ENCODE assay signal across 8 mouse cellular contexts in the genomic region with DNA sequence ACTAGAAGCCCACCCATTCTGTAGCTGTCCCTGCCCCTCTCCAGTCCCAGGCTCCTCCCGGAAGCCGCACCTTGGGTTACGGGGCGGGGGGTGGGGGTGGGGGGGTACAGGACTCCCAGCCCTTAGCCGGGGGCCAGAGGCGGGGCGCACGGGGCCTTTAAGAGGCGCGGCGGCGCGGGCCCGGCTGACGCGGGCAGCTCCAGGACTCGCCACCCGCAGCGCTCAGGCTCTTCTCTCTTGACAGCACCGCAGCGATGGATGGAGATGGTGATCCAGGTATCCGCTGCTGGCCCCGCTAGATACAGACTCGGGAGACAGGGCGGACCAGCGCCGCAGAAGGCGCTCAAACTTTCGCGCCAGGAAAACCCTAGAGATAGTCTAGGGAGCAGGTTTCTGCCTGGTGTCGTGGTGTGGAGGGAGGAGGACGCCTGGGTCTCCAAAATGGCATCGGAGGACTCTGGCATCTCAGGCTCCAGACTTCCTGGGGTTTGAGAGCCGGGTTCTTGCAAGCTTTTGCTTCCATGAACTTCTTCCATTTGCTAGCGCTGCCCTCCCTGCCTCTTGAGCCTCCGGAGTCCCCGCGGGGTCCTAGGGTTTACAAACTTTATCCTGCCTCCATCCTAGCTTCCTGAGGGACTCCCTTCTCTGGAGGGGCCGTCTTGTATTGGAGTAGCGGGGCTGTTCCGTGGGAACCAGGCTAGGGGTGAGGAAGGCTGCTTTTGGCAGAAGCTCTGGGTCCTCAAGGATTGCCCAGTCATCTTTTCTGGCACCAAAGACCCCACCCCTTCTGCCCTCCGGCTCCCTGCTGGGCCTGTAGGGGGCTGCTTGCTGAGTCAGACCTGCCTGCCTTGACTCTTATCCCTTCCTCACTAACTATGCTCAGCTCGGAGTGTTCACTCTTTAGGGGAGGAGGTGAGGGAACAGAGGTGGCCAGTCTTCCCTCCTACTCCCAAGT. TPM values are rescaled to one million over a fixed set of nuclear protein-coding genes. Genes with fewer than 3 reads are reported as not detected.
DNase-seq lines count a peak whose midpoint lies in the region; ATAC-seq and TF ChIP-seq lines count a peak whose summit lies in the region.

A gene (minus strand): TSS at position 47 of the 955 bp plus-strand sequence.
A gene (plus strand): TSS at position 186 of the 955 bp plus-strand sequence.

- peaks cover 20% of the 10 kb centered on the region for H3K4me1 ChIP-seq in testis, adult 2 months (ENCODE audit: control insufficient read depth, insufficient read depth, low read length)
- peaks cover 17% of the 10 kb centered on the region for H3K4me1 ChIP-seq in forebrain, embryonic 14.5 days (ENCODE audit: control insufficient read depth, insufficient read depth, low read length)
- H3K4me1 ChIP-seq in midbrain, embryonic 12.5 days, result peaks cover 39% of the 10 kb centered on the region

- no peaks in the 10 kb centered on the region for H3K27me3 ChIP-seq in testis, adult 2 months (ENCODE audit: control insufficient read depth, insufficient read depth, low read length)
- peaks cover 42% of the 10 kb centered on the region for H3K27me3 ChIP-seq in forebrain, embryonic 14.5 days (replicated peaks; ENCODE audit: control insufficient read depth, insufficient read depth, low read length)
- peaks cover 55% of the 10 kb centered on the region for H3K27me3 ChIP-seq in midbrain, embryonic 12.5 days

- peak; percentile 74 for ATAC-seq in forebrain, embryonic 14.5 days
- ATAC-seq in midbrain, embryonic 12.5 days (ENCODE audit: low FRiP score, low read depth), result peak; percentile 16; the same call in 1 of the 2 replicates
- ATAC-seq in megakaryocyte progenitor cell, adult 5-6 weeks (replicated peaks; ENCODE audit: poor library complexity), result no peak

- TF ChIP-seq POLR2A in testis, adult 2 months (IDR thresholded peaks at IDR 0.05; ENCODE audit: control insufficient read depth, low read depth, low read length), result no peak

- H3K4me2 ChIP-seq in forebrain, embryonic 14.5 days (ENCODE audit: low read length), result peak within 1 kb of the TSS; percentile 84
- H3K4me2 ChIP-seq in midbrain, embryonic 12.5 days (replicated peaks), result peak within 1 kb of the TSS; percentile 92

- H3K9ac ChIP-seq in forebrain, embryonic 14.5 days (ENCODE audit: low read length), result peak within 1 kb of the TSS; percentile 91
- peak within 1 kb of the TSS; percentile 87 for H3K9ac ChIP-seq in midbrain, embryonic 12.5 days (replicated peaks)

- under 1% methylated on average over 43 of the region's 43 CpGs for WGBS in forebrain, embryonic 14.5 days
- WGBS in midbrain, embryonic 12.5 days, result under 1% methylated on average over 43 of the region's 43 CpGs

- H3K9me3 ChIP-seq in forebrain, embryonic 14.5 days (replicated peaks; ENCODE audit: control insufficient read depth, low read length), result no peaks in the 10 kb centered on the region
- no peaks in the 10 kb centered on the region for H3K9me3 ChIP-seq in midbrain, embryonic 12.5 days

- no peak for TF ChIP-seq CTCF in testis, adult 2 months (IDR thresholded peaks at IDR 0.05; ENCODE audit: control insufficient read depth, insufficient read depth, insufficient replicate concordance, low read depth, low read length)

- H3K4me3 ChIP-seq in testis, adult 2 months (ENCODE audit: control insufficient read depth, low read depth, low read length), result peak within 1 kb of the TSS; percentile 93
- H3K4me3 ChIP-seq in forebrain, embryonic 14.5 days (ENCODE audit: low read depth, low read length), result peak within 1 kb of the TSS; percentile 71
- peak within 1 kb of the TSS; percentile 74 for H3K4me3 ChIP-seq in midbrain, embryonic 12.5 days

- DNase-seq in embryo, embryonic 11 days, result peak; percentile 76
- no peak for DNase-seq in embryo, embryonic 10 days (ENCODE audit: low spot score)
- DNase-seq in testis, postnatal 14 days (ENCODE audit: low spot score), result no peak
- DNase-seq in forebrain, embryonic 14.5 days (ENCODE audit: low spot score), result no peak
- peak in 1 of 2 experiments; percentile 40 for DNase-seq in layer of hippocampus, postnatal 14 days (ENCODE audit: low spot score in 2 of 2)

- H3K36me3 ChIP-seq in testis, adult 2 months (ENCODE audit: control insufficient read depth, insufficient read depth, low read length), result no peaks in the 10 kb centered on the region
- peaks cover 20% of the 10 kb centered on the region for H3K36me3 ChIP-seq in forebrain, embryonic 14.5 days (ENCODE audit: control insufficient read depth, insufficient read depth, low read length)
- peaks cover 25% of the 10 kb centered on the region for H3K36me3 ChIP-seq in midbrain, embryonic 12.5 days

- peak within 1 kb of the TSS; percentile 89 for H3K27ac ChIP-seq in testis, adult 2 months (ENCODE audit: control insufficient read depth, insufficient read depth, low read depth, low read length)
- H3K27ac ChIP-seq in forebrain, embryonic 14.5 days (ENCODE audit: low read depth, low read length), result peak within 1 kb of the TSS; percentile 79
- H3K27ac ChIP-seq in midbrain, embryonic 12.5 days (replicated peaks), result peak within 1 kb of the TSS; percentile 92

RNA-seq across cellular contexts. Expression of the first gene that starts in this region (rescaled TPM):
- 191 and 200 TPM in 2 replicates for polyA plus RNA-seq in testis, adult 2 months (2012; rRNA removed)
- polyA plus RNA-seq in forebrain, embryonic 14.5 days (2014; fragmentation: Nextera tagmentation; extraction: Ambion mirVana), result 70.6 and 76.3 TPM in 2 replicates
- total RNA-seq in layer of hippocampus, postnatal 14 days (2021), result 100 to 1,000 TPM in 1 of 2 experiments, 10 to 100 TPM in 1; 98.6 to 111 TPM
- polyA plus RNA-seq in midbrain, embryonic 12.5 days (2016; fragmentation: Nextera tagmentation; extraction: Ambion mirVana), result 77.4 and 79.8 TPM in 2 replicates
- 1.0 and 3.0 TPM in 2 replicates for total RNA-seq in megakaryocyte progenitor cell, adult 5-6 weeks (2015)
- total RNA-seq in megakaryocyte progenitor cell, adult 5-6 weeks (2017), result 0.81 and 1.6 TPM in 2 replicates

RNA-seq across cellular contexts. Expression of the second gene that starts in this region (rescaled TPM):
- polyA plus RNA-seq in testis, adult 2 months (2012; rRNA removed), result 41.2 and 42.8 TPM in 2 replicates
- polyA plus RNA-seq in forebrain, embryonic 14.5 days (2014; fragmentation: Nextera tagmentation; extraction: Ambion mirVana), result 2.2 and 3.2 TPM in 2 replicates
- 10 to 100 TPM; 65.2 to 72.1 TPM for total RNA-seq in layer of hippocampus, postnatal 14 days (2021)
- 1.5 and 2.1 TPM in 2 replicates for polyA plus RNA-seq in midbrain, embryonic 12.5 days (2016; fragmentation: Nextera tagmentation; extraction: Ambion mirVana)
- total RNA-seq in megakaryocyte progenitor cell, adult 5-6 weeks (2015), result not detected in 2 replicates
- total RNA-seq in megakaryocyte progenitor cell, adult 5-6 weeks (2017), result not detected in 2 replicates

Comparison
In these comparisons a context has a peak if more than half of its experiments do, and no peak if none do; other contexts are left out.
1. RNA of the first gene that starts in this region (total RNA-seq): 98.6 to 111 TPM in layer of hippocampus, postnatal 14 days; 0.81 to 3.0 TPM in megakaryocyte progenitor cell, adult 5-6 weeks; every median in the first group is over 10 times any median in the second.
2. RNA of the second gene that starts in this region (total RNA-seq): 65.2 to 72.1 TPM in layer of hippocampus, postnatal 14 days; not detected in megakaryocyte progenitor cell, adult 5-6 weeks; every median in the first group is over 10 times any median in the second.
3. RNA of the second gene that starts in this region (polyA plus RNA-seq): 41.2 to 42.8 TPM in testis, adult 2 months; 2.2 to 3.2 TPM in forebrain, embryonic 14.5 days and 1.5 to 2.1 TPM in midbrain, embryonic 12.5 days; every median in the first group is over 10 times any median in the second.
4. Peak in every context shown above with its lines, with median percentiles within 50 percentile points of each other: H3K27ac ChIP-seq and H3K4me3 ChIP-seq.